Mouse (Mus musculus): ENCODE measurements at regions not wholly inside any gene's neighbourhood (a gene's known extent, or its start where the extent isn't known, plus 50 kb on each side); places are given as distances from the start of the nearest gene placed in this dataset.
A peak's percentile ranks its signal among the peaks of the same experiment; 100 is the strongest.

GRCm38 (mm10) chr3:41373198-41373597, 182.3 kb upstream of the Jade1 start:
- ATAC-seq, result no peak
- H3K9ac ChIP-seq, result no peak overlapping the region
- WGBS, result 72% methylated on average over 5 of the region's 5 CpGs
- no peak overlapping the region for H3K4me3 ChIP-seq
- no peaks in the 10 kb centered on the region for H3K27me3 ChIP-seq
- H3K4me2 ChIP-seq, result no peak overlapping the region
- H3K9me3 ChIP-seq (replicated peaks), result no peaks in the 10 kb centered on the region
- peak overlapping the region; percentile 35; the same call in 1 of the 2 replicates for H3K27ac ChIP-seq
- no peaks in the 10 kb centered on the region for H3K36me3 ChIP-seq (ENCODE audit: poor library complexity, severe bottlenecking)
- peaks cover 24% of the 10 kb centered on the region for H3K4me1 ChIP-seq

DNA sequence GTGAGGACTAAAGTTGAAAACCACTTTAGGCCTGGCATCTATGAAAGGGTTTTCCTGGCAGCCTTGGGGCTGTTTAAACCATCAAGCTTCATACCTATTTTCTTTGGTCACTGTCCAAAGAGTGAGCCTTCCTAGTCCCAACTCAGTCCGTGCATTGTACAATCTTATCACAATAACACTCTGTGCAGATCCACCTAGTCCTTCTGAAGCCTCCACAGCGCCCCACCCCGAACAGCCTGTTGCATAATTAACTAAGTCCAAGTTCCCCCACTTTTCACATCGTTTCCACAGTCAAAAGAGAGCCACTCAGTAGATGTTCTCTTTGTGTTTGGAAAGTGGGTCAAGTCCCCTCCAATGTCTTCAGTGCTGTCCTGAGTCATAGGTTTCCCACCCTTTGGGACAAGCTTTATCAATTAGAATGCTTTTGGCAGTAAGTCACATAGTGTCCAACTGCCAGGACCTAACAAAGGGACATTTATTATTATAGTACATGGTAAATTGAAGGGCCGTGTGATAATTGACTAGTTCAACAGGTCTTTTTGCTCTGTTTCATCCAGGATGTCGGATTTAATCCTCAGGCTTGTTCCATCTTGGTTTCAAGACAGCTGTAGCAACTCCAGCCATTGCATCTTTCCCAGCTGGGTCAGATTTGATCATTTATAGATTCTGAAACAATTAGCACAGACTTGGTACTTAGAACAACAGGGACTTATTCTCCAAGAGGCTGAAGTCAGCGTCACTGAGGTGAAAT, 187.0 kb upstream of the Jade1 start:
- Histone ChIP-seq H3K4me3 (no peak overlapping the region), H3K4me2 (no peak overlapping the region), H3K9me3 (replicated peaks) (no peaks in the 10 kb centered on the region), H3K27me3 (no peaks in the 10 kb centered on the region), H3K4me1 (no peaks in the 10 kb centered on the region; the same call in 1 of the 2 replicates), H3K36me3 (ENCODE audit: poor library complexity, severe bottlenecking) (no peaks in the 10 kb centered on the region), H3K27ac (no peak overlapping the region), H3K9ac (no peak overlapping the region)
- WGBS, result 79% methylated on average over 7 of the region's 7 CpGs
- no peak for ATAC-seq

- no peaks in the 10 kb centered on the region for H3K9me3 ChIP-seq (replicated peaks)
- ATAC-seq, result no peak
- no peaks in the 10 kb centered on the region for H3K27me3 ChIP-seq
- H3K27ac ChIP-seq, result no peak overlapping the region
- no peak overlapping the region for H3K9ac ChIP-seq
- H3K4me1 ChIP-seq, result no peaks in the 10 kb centered on the region
- no peak overlapping the region for H3K4me3 ChIP-seq
- WGBS, result 86% methylated on average over 4 of the region's 4 CpGs
- H3K4me2 ChIP-seq, result no peak overlapping the region
- H3K36me3 ChIP-seq (ENCODE audit: poor library complexity, severe bottlenecking), result no peaks in the 10 kb centered on the region
These were observed 188.8 kb upstream of the Jade1 start for GRCm38 (mm10) chr3:41366764-41367163.

- Histone ChIP-seq H3K4me2 (no peak overlapping the region), H3K9me3 (replicated peaks) (no peaks in the 10 kb centered on the region), H3K4me1 (no peaks in the 10 kb centered on the region), H3K27me3 (no peaks in the 10 kb centered on the region), H3K27ac (no peak overlapping the region), H3K4me3 (no peak overlapping the region), H3K36me3 (ENCODE audit: poor library complexity, severe bottlenecking) (no peaks in the 10 kb centered on the region), H3K9ac (no peak overlapping the region)
- WGBS, result 66% methylated on average over 9 of the region's 9 CpGs
- no peak for ATAC-seq
These were observed 189.3 kb upstream of the Jade1 start for GRCm38 (mm10) chr3:41366264-41366663.

DNA sequence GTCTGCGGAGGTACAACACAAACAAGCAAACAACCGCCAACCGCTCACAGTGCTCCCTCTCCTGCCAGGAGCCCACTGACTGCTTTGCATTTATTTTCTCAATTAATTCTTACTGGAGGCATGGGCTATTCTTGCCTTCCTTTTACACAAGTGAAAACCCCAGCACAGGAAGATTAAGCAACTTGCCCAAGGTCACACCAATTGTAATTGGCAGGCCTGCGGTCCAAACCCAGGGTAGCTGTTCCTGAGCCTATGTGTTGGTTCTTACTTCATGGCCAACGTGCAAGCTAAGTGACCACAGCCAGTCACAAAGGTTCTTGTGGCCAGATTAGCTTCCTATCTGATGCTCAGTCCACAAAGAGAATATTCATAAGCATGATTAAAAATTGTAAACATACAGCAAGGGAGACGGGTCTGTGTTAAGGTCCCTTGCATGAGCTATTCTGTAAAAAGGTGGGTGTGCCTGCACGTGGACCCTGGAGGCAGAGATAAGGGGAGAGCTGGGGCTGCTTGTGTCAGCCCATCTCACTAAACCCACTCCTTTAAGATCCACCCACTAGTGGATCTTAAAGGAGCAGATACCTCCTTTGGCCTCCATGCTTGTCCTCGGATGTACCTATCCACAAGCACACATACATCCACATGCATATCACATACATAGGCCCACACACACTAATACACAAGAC, 190.2 kb upstream of the Jade1 start:
- H3K4me2 ChIP-seq, result no peak overlapping the region
- no peaks in the 10 kb centered on the region for H3K27me3 ChIP-seq
- WGBS, result 72% methylated on average over 8 of the region's 8 CpGs
- 0 out of 2 replicates have a peak, but pooled peaks have one; percentile 10 for ATAC-seq
- no peaks in the 10 kb centered on the region for H3K36me3 ChIP-seq (ENCODE audit: poor library complexity, severe bottlenecking)
- no peak overlapping the region for H3K27ac ChIP-seq
- H3K4me3 ChIP-seq, result no peak overlapping the region
- no peaks in the 10 kb centered on the region for H3K9me3 ChIP-seq (replicated peaks)
- H3K9ac ChIP-seq, result no peak overlapping the region
- no peaks in the 10 kb centered on the region for H3K4me1 ChIP-seq

GRCm38 (mm10) chr3:41363947-41364346, 191.6 kb upstream of the Jade1 start:
- 93% methylated on average over 3 of the region's 3 CpGs for WGBS
- ATAC-seq, result no peak
- Histone ChIP-seq H3K9me3 (replicated peaks) (no peaks in the 10 kb centered on the region), H3K9ac (no peak overlapping the region), H3K4me3 (no peak overlapping the region), H3K4me2 (no peak overlapping the region), H3K27me3 (no peaks in the 10 kb centered on the region), H3K27ac (no peak overlapping the region), H3K36me3 (ENCODE audit: poor library complexity, severe bottlenecking) (no peaks in the 10 kb centered on the region), H3K4me1 (no peaks in the 10 kb centered on the region)

DNA sequence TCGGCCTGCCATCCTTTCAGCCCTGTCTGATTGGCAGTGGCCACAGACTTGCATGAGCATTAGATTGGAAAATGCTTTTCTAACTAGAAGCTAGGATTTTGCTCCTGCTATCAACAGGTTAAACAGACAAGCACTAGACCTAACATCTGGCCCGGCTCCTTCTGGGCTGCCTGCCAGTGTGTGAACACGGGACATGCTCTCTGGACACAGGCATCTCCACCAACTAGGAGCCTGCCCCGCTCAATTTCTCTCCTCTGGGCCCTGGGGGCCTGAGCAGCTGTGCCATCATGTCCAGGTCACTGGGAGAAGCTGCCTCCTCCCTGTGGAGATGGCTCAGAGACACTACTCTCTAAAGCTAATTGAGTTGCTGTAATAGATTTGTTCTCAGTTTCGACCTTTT, 195.3 kb upstream of the Jade1 start:
- Histone ChIP-seq H3K9ac (no peak overlapping the region), H3K4me1 (no peaks in the 10 kb centered on the region), H3K27me3 (no peaks in the 10 kb centered on the region), H3K4me2 (no peak overlapping the region), H3K36me3 (ENCODE audit: poor library complexity, severe bottlenecking) (no peaks in the 10 kb centered on the region), H3K9me3 (replicated peaks) (no peaks in the 10 kb centered on the region), H3K4me3 (no peak overlapping the region), H3K27ac (no peak overlapping the region)
- WGBS, result 78% methylated on average over 5 of the region's 5 CpGs
- no peak for ATAC-seq

GRCm38 (mm10) chr3:41359458-41359857, 196.1 kb upstream of the Jade1 start:
- no peak overlapping the region for H3K9ac ChIP-seq
- whole genome bisulfite sequencing, result 79% methylated on average over 4 of the region's 4 CpGs

DNA sequence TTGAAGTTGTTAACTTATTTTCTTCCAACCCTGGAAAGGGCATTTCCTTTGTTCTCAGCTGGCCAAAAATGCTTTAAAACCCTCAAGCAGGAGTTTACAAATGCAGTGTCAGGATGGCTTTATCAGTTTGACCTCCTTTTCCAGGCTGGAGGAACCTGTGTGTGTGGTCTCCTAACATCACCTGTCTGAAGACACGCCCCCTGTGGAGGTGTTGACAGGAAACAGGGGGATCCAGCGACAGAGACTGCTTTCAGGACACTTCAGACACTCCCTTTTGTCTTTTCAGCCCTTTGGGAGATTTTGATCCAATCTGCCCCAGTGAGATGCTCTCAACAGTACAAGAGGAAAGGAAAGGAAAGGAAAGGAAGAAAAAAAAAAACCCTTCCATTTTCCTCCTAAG, 202.5 kb upstream of the Jade1 start:
- Histone ChIP-seq H3K4me1 (peaks cover 4% of the 10 kb centered on the region; the same call in 1 of the 2 replicates), H3K27me3 (no peaks in the 10 kb centered on the region), H3K9ac (no peak overlapping the region), H3K36me3 (ENCODE audit: poor library complexity, severe bottlenecking) (no peaks in the 10 kb centered on the region), H3K4me3 (no peak overlapping the region), H3K4me2 (no peak overlapping the region), H3K9me3 (replicated peaks) (no peaks in the 10 kb centered on the region), H3K27ac (no peak overlapping the region)
- ATAC-seq, result no peak
- WGBS, result 15% methylated on average over 2 of the region's 2 CpGs

More at GRCm38 (mm10) chr3:41359458-41359857, 196.1 kb upstream of the Jade1 start:
- H3K4me3 ChIP-seq, result no peak overlapping the region
- no peak overlapping the region for H3K27ac ChIP-seq
- ATAC-seq, result no peak
- no peaks in the 10 kb centered on the region for H3K27me3 ChIP-seq
- H3K9me3 ChIP-seq (replicated peaks), result no peaks in the 10 kb centered on the region
- no peaks in the 10 kb centered on the region for H3K36me3 ChIP-seq (ENCODE audit: poor library complexity, severe bottlenecking)
- H3K4me1 ChIP-seq, result no peaks in the 10 kb centered on the region
- H3K4me2 ChIP-seq, result no peak overlapping the region

DNA sequence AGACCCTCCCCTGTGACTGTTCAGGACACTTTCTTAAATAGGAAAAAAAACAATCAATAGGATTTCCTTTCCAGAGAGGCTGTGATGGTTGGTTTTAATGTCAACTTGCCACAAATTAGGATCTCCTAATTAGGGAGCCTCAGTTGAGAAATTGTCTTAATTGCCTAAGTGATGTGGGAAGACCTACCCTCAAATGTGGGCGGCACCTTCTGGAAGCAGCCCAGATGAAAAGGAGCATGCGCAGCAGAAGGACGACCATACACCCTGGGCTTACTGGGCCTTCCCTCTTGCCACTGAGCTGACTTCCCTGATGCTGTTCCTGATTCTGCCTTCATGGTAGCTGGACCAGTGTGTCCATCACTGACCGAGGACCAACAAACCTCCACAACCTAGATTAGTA, 203.7 kb upstream of the Jade1 start:
- Histone ChIP-seq H3K4me1 (peaks cover 4% of the 10 kb centered on the region; the same call in 1 of the 2 replicates), H3K9me3 (replicated peaks) (no peaks in the 10 kb centered on the region), H3K4me2 (no peak overlapping the region), H3K9ac (no peak overlapping the region), H3K27me3 (no peaks in the 10 kb centered on the region), H3K4me3 (no peak overlapping the region), H3K27ac (no peak overlapping the region), H3K36me3 (ENCODE audit: poor library complexity, severe bottlenecking) (no peaks in the 10 kb centered on the region)
- ATAC-seq, result no peak
- 71% methylated on average over 4 of the region's 4 CpGs for WGBS

DNA sequence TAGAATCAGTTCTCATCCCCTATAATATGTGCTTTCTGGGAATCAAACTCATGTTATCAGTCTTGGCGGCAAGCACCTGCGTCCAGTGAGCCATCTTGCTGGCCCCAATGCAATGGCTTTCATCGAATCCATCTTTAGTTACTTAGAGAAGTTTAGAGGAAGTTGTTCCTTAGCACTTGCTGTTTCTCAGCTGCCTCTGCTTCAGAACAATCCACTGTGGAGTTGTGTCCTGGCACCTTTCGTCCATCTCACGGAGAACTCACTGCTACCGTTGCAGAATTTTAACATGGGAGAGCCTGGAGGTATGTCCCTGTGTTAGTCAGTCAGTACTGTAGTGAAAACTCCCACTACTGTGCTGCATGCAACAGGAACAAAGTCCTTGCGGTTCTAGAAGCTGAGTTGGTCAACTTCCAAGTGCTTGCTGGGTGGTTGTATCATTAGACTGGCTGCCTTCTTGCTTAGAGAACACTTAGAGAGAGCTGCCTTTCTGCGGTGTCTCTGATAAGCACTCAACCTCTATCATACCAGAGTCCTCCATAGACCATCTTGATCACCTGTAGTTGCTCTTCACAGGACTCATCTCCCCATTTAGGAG, 204.3 kb upstream of the Jade1 start:
- no peak overlapping the region for H3K4me3 ChIP-seq
- no peak overlapping the region for H3K4me2 ChIP-seq
- H3K27me3 ChIP-seq, result no peaks in the 10 kb centered on the region
- H3K4me1 ChIP-seq, result peaks cover 4% of the 10 kb centered on the region; the same call in 1 of the 2 replicates
- H3K27ac ChIP-seq, result no peak overlapping the region
- no peaks in the 10 kb centered on the region for H3K36me3 ChIP-seq (ENCODE audit: poor library complexity, severe bottlenecking)
- WGBS, result 95% methylated on average over 8 of the region's 8 CpGs
- no peak overlapping the region for H3K9ac ChIP-seq
- no peaks in the 10 kb centered on the region for H3K9me3 ChIP-seq (replicated peaks)
- ATAC-seq, result no peak

GRCm38 (mm10) chr3:41350331-41350730, 205.2 kb upstream of the Jade1 start:
- ATAC-seq, result no peak
- H3K36me3 ChIP-seq (ENCODE audit: poor library complexity, severe bottlenecking), result no peaks in the 10 kb centered on the region
- H3K4me2 ChIP-seq, result no peak overlapping the region
- WGBS, result 81% methylated on average over 3 of the region's 3 CpGs
- no peak overlapping the region for H3K27ac ChIP-seq
- H3K27me3 ChIP-seq, result no peaks in the 10 kb centered on the region
- no peak overlapping the region for H3K9ac ChIP-seq
- H3K9me3 ChIP-seq (replicated peaks), result no peaks in the 10 kb centered on the region
- H3K4me3 ChIP-seq, result no peak overlapping the region
- peaks cover 4% of the 10 kb centered on the region; the same call in 1 of the 2 replicates for H3K4me1 ChIP-seq

All from forebrain, embryonic 13.5 days (tissue).